Mouse (Mus musculus) kidney, postnatal 4 days (tissue): ENCODE results near the gene Scgb2b17.
"Not testable (repeated sequence)": the region's sequence is repeated elsewhere in the genome, so short reads cannot be mapped to it uniquely, and the experiment has no call there.

Experiments used
- DNase-seq, 2 experiments: peaks; one replicate each; pipeline ENCODE4 v3.0.0; 2021; ENCODE audit warnings: mixed read lengths in 2 of 2

The Scgb2b17 gene

DNA sequence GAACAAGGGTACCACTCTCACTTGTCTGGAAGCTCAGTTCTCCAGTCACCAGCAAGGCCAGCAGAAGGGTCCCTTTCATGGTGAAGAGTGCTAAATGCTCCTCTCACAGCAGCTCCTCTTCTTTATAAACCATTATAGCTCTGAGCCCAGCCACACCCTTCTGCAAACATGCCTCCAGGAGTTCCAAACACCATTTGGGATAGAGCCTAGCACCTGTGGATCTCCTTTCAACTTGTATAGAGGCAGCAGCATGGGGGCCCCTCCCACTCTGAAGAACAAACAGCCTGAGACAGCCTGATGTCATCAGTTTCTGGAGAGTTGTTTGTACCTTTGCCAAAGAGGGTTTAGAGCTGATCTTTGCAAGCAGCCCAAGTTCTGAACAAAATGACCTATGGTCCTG lies at the start of gene Scgb2b17:
Scgb2b17 (minus strand) TSS at position 101 of the 400 bp plus-strand sequence.
- DNase-seq, result not testable (repeated sequence)

DNA sequence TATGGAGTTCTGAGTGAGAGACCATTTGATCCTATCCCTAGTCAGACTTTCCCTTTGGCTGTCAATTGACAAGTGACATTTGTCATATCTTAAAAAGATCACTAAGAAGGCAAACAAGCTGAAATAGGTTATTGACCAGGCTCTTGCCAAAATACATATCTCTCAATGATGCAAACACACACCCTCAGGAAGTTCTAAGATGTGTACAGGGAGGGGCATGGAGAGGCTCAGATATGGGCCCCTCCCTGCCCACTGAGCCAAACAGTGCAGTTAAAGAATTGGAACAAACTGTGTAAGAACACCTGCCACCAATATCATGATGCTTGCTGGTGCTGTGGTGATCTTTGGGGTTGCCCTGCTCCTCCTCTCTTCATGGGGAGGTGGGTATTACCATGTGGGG lies 6.8 kb upstream of the Scgb2b17 start, which contains the start of gene Scgb1b17:
Scgb1b17 (plus strand) TSS at position 301 of the 400 bp plus-strand sequence.
- not testable (repeated sequence) for DNase-seq
